Mouse (Mus musculus): ENCODE data around the gene Med29. TPM values are rescaled to one million over a fixed set of nuclear protein-coding genes. Genes with fewer than 3 reads are reported as not detected.

The Med29 gene
- polyA plus RNA-seq, 1 experiment: 52.9 TPM

- WGBS: under 1% methylated on average over 32 of the region's 32 CpGs
- no peak for DNase-seq (ENCODE audit: low read depth, low spot score)
Observed at GRCm38 (mm10) chr7:28378066-28378690, 14.3 kb downstream of the Med29 start.

- DNase-seq (ENCODE audit: low read depth, low spot score): no peak
- 6% methylated on average over 18 of the region's 18 CpGs for WGBS
Observed at GRCm38 (mm10) chr7:28377190-28378065, 15.1 kb downstream of the Med29 start.

- no peak for DNase-seq (ENCODE audit: low read depth, low spot score)
- WGBS: under 1% methylated on average over 30 of the region's 30 CpGs
Observed at GRCm38 (mm10) chr7:28376011-28376771, 16.3 kb downstream of the Med29 start.

GRCm38 (mm10) chr7:28375176-28375921 is 17.2 kb downstream of the Med29 start:
- no peak for DNase-seq (ENCODE audit: low read depth, low spot score)
- under 1% methylated on average over 36 of the region's 36 CpGs for WGBS

- DNase-seq (ENCODE audit: low read depth, low spot score): no peak
- 45% methylated on average over 10 of the region's 10 CpGs for WGBS
Observed at GRCm38 (mm10) chr7:28374647-28375046, 17.9 kb downstream of the Med29 start.

GRCm38 (mm10) chr7:28373891-28374495 is 18.5 kb downstream of the Med29 start:
- no peak for DNase-seq (ENCODE audit: low read depth, low spot score)
- WGBS: 33% methylated on average over 7 of the region's 7 CpGs

GRCm38 (mm10) chr7:28373131-28373581 is 19.4 kb downstream of the Med29 start:
- no peak for DNase-seq (ENCODE audit: low read depth, low spot score)
- under 1% methylated on average over 9 of the region's 9 CpGs for WGBS

GRCm38 (mm10) chr7:28372251-28373108 is 20.0 kb downstream of the Med29 start, which contains the start of gene Plekhg2:
Gene Plekhg2, minus strand, starts transcription at chr7:28372599.
- WGBS: under 1% methylated on average over 62 of the region's 66 CpGs
- no peak for DNase-seq (ENCODE audit: low read depth, low spot score)

GRCm38 (mm10) chr7:28371514-28371989 is 21.0 kb downstream of the Med29 start:
- no peak for DNase-seq (ENCODE audit: low read depth, low spot score)
- 1% methylated on average over 42 of the region's 43 CpGs for WGBS

- DNase-seq (ENCODE audit: low read depth, low spot score): no peak
- 3% methylated on average over 11 of the region's 11 CpGs for WGBS
Observed at GRCm38 (mm10) chr7:28370977-28371513, 21.5 kb downstream of the Med29 start.

- no peak for DNase-seq (ENCODE audit: low read depth, low spot score)
- WGBS: 91% methylated on average over 14 of the region's 14 CpGs
Observed at GRCm38 (mm10) chr7:28370051-28370450, 22.5 kb downstream of the Med29 start.

GRCm38 (mm10) chr7:28368276-28368920 is 24.1 kb downstream of the Med29 start:
- no peak for DNase-seq (ENCODE audit: low read depth, low spot score)
- 93% methylated on average over 16 of the region's 16 CpGs for WGBS

GRCm38 (mm10) chr7:28367663-28368275 is 24.7 kb downstream of the Med29 start:
- DNase-seq (ENCODE audit: low read depth, low spot score): no peak
- WGBS: 93% methylated on average over 16 of the region's 16 CpGs

GRCm38 (mm10) chr7:28362441-28363060 is 30.0 kb downstream of the Med29 start:
- WGBS: 80% methylated on average over 16 of the region's 16 CpGs

GRCm38 (mm10) chr7:28361647-28362341 is 30.7 kb downstream of the Med29 start:
- no peak for DNase-seq (ENCODE audit: low read depth, low spot score)
- 90% methylated on average over 20 of the region's 20 CpGs for WGBS

More at GRCm38 (mm10) chr7:28362441-28363060, 30.0 kb downstream of the Med29 start:
- no peak for DNase-seq (ENCODE audit: low read depth, low spot score)

GRCm38 (mm10) chr7:28360291-28360690 is 32.2 kb downstream of the Med29 start:
- WGBS: 90% methylated on average over 6 of the region's 6 CpGs

More at GRCm38 (mm10) chr7:28360291-28360690, 32.2 kb downstream of the Med29 start:
- DNase-seq (ENCODE audit: low read depth, low spot score): no peak
